Mouse (Mus musculus): ENCODE measurements around the gene Hist1h1d. TPM values are rescaled to one million over a fixed set of nuclear protein-coding genes. Genes with fewer than 3 reads are reported as not detected.
"Not testable (repeated sequence)": the region's sequence is repeated elsewhere in the genome, so short reads cannot be mapped to it uniquely, and the experiment has no call there.

The Hist1h1d gene
- polyA plus RNA-seq, 1 experiment from 2014 or later: 0.09 TPM

DNA sequence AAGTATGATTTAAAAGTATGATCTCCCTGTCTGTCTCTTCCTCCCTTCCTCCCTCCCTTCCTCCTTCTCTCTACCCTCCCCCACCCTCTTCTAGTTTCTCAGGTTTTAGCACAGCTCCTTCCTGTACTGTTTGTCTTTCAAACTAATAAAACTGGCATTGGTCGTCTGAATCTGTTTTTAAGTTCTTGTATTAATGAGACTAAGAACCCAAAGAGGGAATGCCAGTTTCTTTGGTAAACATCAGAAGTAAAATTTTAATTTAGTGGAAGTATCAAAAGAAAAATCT, 33.8 kb downstream of the Hist1h1d start:
- 3% methylated on average over 1 of the region's 1 CpGs for WGBS
- H3K27me3 ChIP-seq (replicated peaks): no peaks in the 10 kb centered on the region
- ATAC-seq (ENCODE audit: low FRiP score): no peak
- H3K4me2 ChIP-seq: peak overlapping the region; percentile 87
- H3K4me1 ChIP-seq: peaks cover 28% of the 10 kb centered on the region
- H3K9ac ChIP-seq (replicated peaks): peak overlapping the region; percentile 21; the same call in 1 of the 2 replicates
- peak overlapping the region; percentile 74 for H3K27ac ChIP-seq (replicated peaks)
- H3K9me3 ChIP-seq (replicated peaks): no peaks in the 10 kb centered on the region
- H3K4me3 ChIP-seq (replicated peaks): peak overlapping the region; percentile 31
- H3K36me3 ChIP-seq: no peaks in the 10 kb centered on the region

- Histone ChIP-seq H3K9ac (replicated peaks) (no peak overlapping the region), H3K4me1 (peaks cover 7% of the 10 kb centered on the region), H3K27ac (replicated peaks) (no peak overlapping the region), H3K27me3 (replicated peaks) (no peaks in the 10 kb centered on the region), H3K9me3 (replicated peaks) (no peaks in the 10 kb centered on the region), H3K4me3 (replicated peaks) (no peak overlapping the region), H3K4me2 (no peak overlapping the region), H3K36me3 (no peaks in the 10 kb centered on the region)
- no peak for ATAC-seq (ENCODE audit: low FRiP score)
- WGBS: 97% methylated on average over 7 of the region's 7 CpGs
Observed at GRCm38 (mm10) chr13:23591206-23591605, 38.1 kb downstream of the Hist1h1d start.

GRCm38 (mm10) chr13:23591886-23592285, 38.8 kb downstream of the Hist1h1d start:
- not testable (repeated sequence) for H3K9me3 ChIP-seq (replicated peaks); H3K27me3 ChIP-seq (replicated peaks); H3K4me3 ChIP-seq (replicated peaks); H3K27ac ChIP-seq (replicated peaks); H3K9ac ChIP-seq (replicated peaks); ATAC-seq (ENCODE audit: low FRiP score); H3K4me1 ChIP-seq; H3K36me3 ChIP-seq; H3K4me2 ChIP-seq
- WGBS: 85% methylated on average over 7 of the region's 7 CpGs

DNA sequence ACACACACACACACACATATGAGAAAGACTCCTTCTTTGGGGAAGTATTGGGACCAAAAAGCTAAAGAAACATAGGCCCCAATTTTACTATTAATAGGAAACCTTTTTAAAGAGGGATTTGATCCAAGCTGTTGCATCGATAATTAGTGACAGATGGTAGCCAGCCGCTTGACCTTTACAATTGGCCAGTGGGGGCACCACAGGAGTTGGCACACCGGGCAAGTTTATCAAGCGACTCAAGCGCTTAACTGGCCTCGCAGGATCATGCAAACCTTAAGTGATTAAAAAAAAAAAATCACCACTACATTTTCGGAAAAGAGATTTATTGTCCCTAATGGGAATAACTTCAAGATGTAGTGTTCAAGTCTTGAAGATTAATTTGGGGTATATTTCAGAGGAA, 39.6 kb downstream of the Hist1h1d start:
- H3K9ac ChIP-seq (replicated peaks): no peak overlapping the region
- no peak for ATAC-seq (ENCODE audit: low FRiP score)
- no peak overlapping the region for H3K4me3 ChIP-seq (replicated peaks)
- no peak overlapping the region for H3K27ac ChIP-seq (replicated peaks)
- no peaks in the 10 kb centered on the region for H3K4me1 ChIP-seq
- no peaks in the 10 kb centered on the region for H3K9me3 ChIP-seq (replicated peaks)
- H3K4me2 ChIP-seq: no peak overlapping the region
- H3K36me3 ChIP-seq: no peaks in the 10 kb centered on the region
- no peaks in the 10 kb centered on the region for H3K27me3 ChIP-seq (replicated peaks)
- 92% methylated on average over 7 of the region's 7 CpGs for WGBS

DNA sequence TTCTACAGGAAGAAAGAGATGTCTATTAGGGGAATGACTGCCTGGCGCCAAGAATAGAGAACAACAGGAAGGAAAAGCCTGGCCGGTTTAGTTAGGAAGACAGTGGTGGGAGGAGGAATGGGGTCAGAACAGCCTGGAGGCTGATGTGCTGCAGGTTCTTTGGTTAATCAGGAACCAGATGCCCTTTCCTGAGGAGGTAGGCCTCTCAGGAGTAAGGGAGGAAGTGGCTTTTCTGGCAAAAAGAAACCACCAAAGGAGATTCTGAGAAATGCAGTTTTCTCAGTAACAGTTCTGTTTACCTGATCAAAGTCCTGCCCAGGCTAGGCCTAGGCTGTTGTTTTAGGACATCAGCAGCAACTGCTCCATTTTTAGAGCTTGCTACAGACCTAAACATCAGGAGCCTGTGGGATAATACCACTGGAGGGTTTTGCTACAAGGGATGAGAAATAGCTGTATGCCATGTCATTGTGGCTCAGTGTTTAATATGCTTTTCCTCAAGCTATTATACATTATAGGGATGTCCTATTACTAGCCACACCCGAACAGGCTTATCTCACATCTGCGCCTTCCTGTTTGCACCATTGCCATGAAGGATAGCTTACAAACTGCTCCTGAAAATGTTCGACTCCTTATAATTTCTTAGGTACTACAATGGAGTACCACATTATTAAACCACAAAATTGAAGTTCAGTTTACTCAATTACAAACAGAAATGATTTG, 40.1 kb downstream of the Hist1h1d start:
- ATAC-seq (ENCODE audit: low FRiP score): no peak
- Histone ChIP-seq H3K9me3 (replicated peaks) (no peaks in the 10 kb centered on the region), H3K4me3 (replicated peaks) (no peak overlapping the region), H3K4me1 (no peaks in the 10 kb centered on the region), H3K27ac (replicated peaks) (no peak overlapping the region), H3K9ac (replicated peaks) (no peak overlapping the region), H3K27me3 (replicated peaks) (no peaks in the 10 kb centered on the region), H3K36me3 (no peaks in the 10 kb centered on the region), H3K4me2 (no peak overlapping the region)
- 90% methylated on average over 5 of the region's 5 CpGs for WGBS

DNA sequence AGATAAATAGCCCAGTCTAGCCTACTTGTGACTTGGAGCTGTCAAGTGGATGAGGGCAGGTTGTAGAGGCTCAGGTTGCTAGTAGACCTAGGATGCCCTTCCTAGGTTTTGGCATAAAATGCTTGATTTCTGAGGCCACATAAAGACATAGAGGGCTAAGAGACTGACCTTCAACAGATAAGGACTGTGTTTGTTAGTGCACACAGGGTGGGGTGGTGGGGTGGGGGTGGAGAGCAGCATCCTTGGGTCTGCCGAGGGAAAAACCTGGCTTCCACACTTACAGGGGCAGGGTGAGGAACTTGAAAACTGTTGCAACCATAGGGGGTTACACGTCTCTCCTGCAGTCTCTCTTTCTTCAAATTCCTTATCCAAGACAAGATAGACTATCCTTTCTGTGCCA, 42.1 kb downstream of the Hist1h1d start:
- Histone ChIP-seq H3K36me3 (no peaks in the 10 kb centered on the region), H3K27me3 (replicated peaks) (no peaks in the 10 kb centered on the region), H3K4me1 (no peaks in the 10 kb centered on the region), H3K9ac (replicated peaks) (no peak overlapping the region), H3K4me2 (no peak overlapping the region), H3K9me3 (replicated peaks) (no peaks in the 10 kb centered on the region), H3K27ac (replicated peaks) (no peak overlapping the region), H3K4me3 (replicated peaks) (no peak overlapping the region)
- no peak for ATAC-seq (ENCODE audit: low FRiP score)
- 82% methylated on average over 2 of the region's 2 CpGs for WGBS

DNA sequence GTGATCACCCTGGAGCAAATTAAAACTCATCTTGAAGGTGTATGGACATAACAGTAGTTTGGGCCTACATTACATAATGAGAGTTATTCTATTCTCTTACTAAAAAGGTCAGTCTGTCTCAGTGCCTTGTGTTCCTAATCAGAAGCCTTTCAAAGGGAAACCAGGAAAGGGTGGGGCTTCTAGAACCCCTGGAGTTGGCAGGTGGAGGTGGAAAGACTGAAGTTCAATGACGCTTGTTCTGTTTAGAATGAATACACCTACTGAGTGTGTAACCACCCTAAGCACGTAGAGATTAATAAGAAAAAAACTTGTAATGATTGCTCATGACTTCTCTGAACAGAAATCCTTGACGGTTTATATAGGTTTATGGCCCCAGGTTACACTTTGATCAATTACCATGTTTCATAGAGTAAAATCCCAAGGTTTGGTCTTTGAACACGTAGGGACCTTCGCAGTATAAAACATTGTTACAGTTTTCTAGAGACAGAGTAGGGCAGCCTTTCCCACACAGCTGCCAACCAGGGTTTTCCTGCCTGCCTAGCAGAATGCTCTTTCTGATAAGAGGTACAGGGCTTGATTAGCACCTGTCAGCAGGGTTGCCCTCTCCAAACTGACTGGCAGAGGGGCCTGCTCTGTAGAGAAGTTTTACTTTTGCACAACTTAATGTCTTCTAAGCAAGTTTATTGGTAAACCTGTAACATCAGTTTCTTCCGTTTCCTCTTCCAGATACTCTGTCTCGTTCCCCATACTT, 42.7 kb downstream of the Hist1h1d start:
- Histone ChIP-seq H3K9me3 (replicated peaks) (no peaks in the 10 kb centered on the region), H3K27ac (replicated peaks) (no peak overlapping the region), H3K36me3 (no peaks in the 10 kb centered on the region), H3K4me3 (replicated peaks) (no peak overlapping the region), H3K9ac (replicated peaks) (no peak overlapping the region), H3K4me1 (no peaks in the 10 kb centered on the region), H3K27me3 (replicated peaks) (no peaks in the 10 kb centered on the region), H3K4me2 (no peak overlapping the region)
- no peak for ATAC-seq (ENCODE audit: low FRiP score)
- 86% methylated on average over 7 of the region's 7 CpGs for WGBS

GRCm38 (mm10) chr13:23597957-23598356, 44.9 kb downstream of the Hist1h1d start:
- H3K4me3 ChIP-seq (replicated peaks): no peak overlapping the region
- H3K9me3 ChIP-seq (replicated peaks): no peaks in the 10 kb centered on the region
- H3K27ac ChIP-seq (replicated peaks): no peak overlapping the region
- H3K36me3 ChIP-seq: no peaks in the 10 kb centered on the region
- WGBS: 8% methylated on average over 9 of the region's 9 CpGs
- no peak overlapping the region for H3K9ac ChIP-seq (replicated peaks)
- H3K4me2 ChIP-seq: no peak overlapping the region
- ATAC-seq (ENCODE audit: low FRiP score): no peak
- no peaks in the 10 kb centered on the region for H3K4me1 ChIP-seq
- no peaks in the 10 kb centered on the region for H3K27me3 ChIP-seq (replicated peaks)

GRCm38 (mm10) chr13:23603182-23603699, 50.2 kb downstream of the Hist1h1d start:
- WGBS: 87% methylated on average over 7 of the region's 7 CpGs
- no peak overlapping the region for H3K4me2 ChIP-seq
- H3K9me3 ChIP-seq (replicated peaks): no peaks in the 10 kb centered on the region
- no peaks in the 10 kb centered on the region for H3K4me1 ChIP-seq
- H3K36me3 ChIP-seq: no peaks in the 10 kb centered on the region
- no peak overlapping the region for H3K27ac ChIP-seq (replicated peaks)
- no peak overlapping the region for H3K9ac ChIP-seq (replicated peaks)
- ATAC-seq (ENCODE audit: low FRiP score): no peak
- H3K4me3 ChIP-seq (replicated peaks): no peak overlapping the region
- no peaks in the 10 kb centered on the region for H3K27me3 ChIP-seq (replicated peaks)

GRCm38 (mm10) chr13:23604452-23604851, 51.4 kb downstream of the Hist1h1d start:
- ATAC-seq (ENCODE audit: low FRiP score): no peak
- Histone ChIP-seq H3K4me3 (replicated peaks) (no peak overlapping the region), H3K9me3 (replicated peaks) (no peaks in the 10 kb centered on the region), H3K9ac (replicated peaks) (no peak overlapping the region), H3K4me2 (no peak overlapping the region), H3K36me3 (no peaks in the 10 kb centered on the region), H3K27ac (replicated peaks) (no peak overlapping the region), H3K4me1 (no peaks in the 10 kb centered on the region), H3K27me3 (replicated peaks) (no peaks in the 10 kb centered on the region)
- 78% methylated on average over 3 of the region's 3 CpGs for WGBS

GRCm38 (mm10) chr13:23605052-23605451, 52.0 kb downstream of the Hist1h1d start:
- H3K27ac ChIP-seq (replicated peaks): no peak overlapping the region
- WGBS: 92% methylated on average over 3 of the region's 3 CpGs
- H3K9ac ChIP-seq (replicated peaks): no peak overlapping the region
- no peak for ATAC-seq (ENCODE audit: low FRiP score)
- no peak overlapping the region for H3K4me3 ChIP-seq (replicated peaks)
- H3K36me3 ChIP-seq: no peaks in the 10 kb centered on the region
- H3K4me2 ChIP-seq: no peak overlapping the region
- no peaks in the 10 kb centered on the region for H3K9me3 ChIP-seq (replicated peaks)
- H3K4me1 ChIP-seq: no peaks in the 10 kb centered on the region
- no peaks in the 10 kb centered on the region for H3K27me3 ChIP-seq (replicated peaks)

DNA sequence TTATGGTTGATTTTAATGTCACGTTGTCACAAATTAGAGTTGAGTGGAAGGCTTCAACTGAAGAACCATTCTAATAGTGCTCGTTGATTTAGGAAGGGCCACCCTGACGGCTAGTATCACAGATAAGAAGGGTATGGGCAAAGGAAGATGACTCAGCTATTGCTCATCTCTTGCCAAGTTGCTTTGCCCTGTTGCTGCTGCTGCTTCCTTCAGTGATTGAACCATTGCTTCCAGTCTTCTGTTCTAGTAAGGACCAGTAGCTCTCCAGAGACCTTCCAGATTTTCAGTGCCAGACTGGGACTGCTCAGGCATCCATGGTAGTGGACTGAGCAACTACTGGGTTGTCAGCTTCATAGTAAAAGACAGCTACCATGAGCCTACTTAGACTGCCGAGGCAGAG, 56.1 kb downstream of the Hist1h1d start:
- Histone ChIP-seq H3K9me3 (replicated peaks) (no peaks in the 10 kb centered on the region), H3K9ac (replicated peaks) (no peak overlapping the region), H3K36me3 (no peaks in the 10 kb centered on the region), H3K4me3 (replicated peaks) (no peak overlapping the region), H3K27ac (replicated peaks) (no peak overlapping the region), H3K4me2 (no peak overlapping the region), H3K4me1 (no peaks in the 10 kb centered on the region), H3K27me3 (replicated peaks) (no peaks in the 10 kb centered on the region)
- no peak for ATAC-seq (ENCODE audit: low FRiP score)
- WGBS: 90% methylated on average over 4 of the region's 4 CpGs
